Mouse (Mus musculus) heart, postnatal 14 days (tissue): ENCODE results near the gene Gm10271. TPM values are rescaled to one million over a fixed set of nuclear protein-coding genes. Genes with fewer than 3 reads are reported as not detected.

Experiments used
- DNase-seq, 2 experiments: peaks; one replicate each; pipeline ENCODE4 v3.0.0; 2021 to 2022
- intact Hi-C: fragments of 180-260 bp; cut with DNase I; formaldehyde crosslinking; loops from one replicate; pipeline ENCODE4 v1.15.1; 2025
- total RNA-seq, 2 experiments: library from RNA; stranded (reverse); gene quantifications; 2 replicates each; pipeline ENCODE4 v1.2.3; 2021

The Gm10271 gene
- total RNA-seq, 2 experiments from 2014 or later = not detected

GRCm38 (mm10) chr10:116980888-116981287 is 8.5 kb upstream of the Gm10271 start:
- intact Hi-C loops = loop anchor here (2.0 kb wide), 1 partner anchor 54 kb away; no protein-coding TSS in a partner anchor
- DNase-seq = peak; percentile 22 to 47

GRCm38 (mm10) chr10:116980273-116980672 is 7.9 kb upstream of the Gm10271 start:
- no peak for DNase-seq
- intact Hi-C loops = loop anchor here (2.0 kb wide), 1 partner anchor 55 kb away; no protein-coding TSS in a partner anchor

- intact Hi-C loops = no loop called here
- no peak for DNase-seq
Observed at GRCm38 (mm10) chr10:116978841-116979240, 6.4 kb upstream of the Gm10271 start.

- intact Hi-C loops = no loop called here
Observed at GRCm38 (mm10) chr10:116977858-116978257, 5.4 kb upstream of the Gm10271 start.

GRCm38 (mm10) chr10:116977455-116977854 is 5.0 kb upstream of the Gm10271 start:
- intact Hi-C loops = no loop called here

More at GRCm38 (mm10) chr10:116977858-116978257, 5.4 kb upstream of the Gm10271 start:
- no peak for DNase-seq

GRCm38 (mm10) chr10:116968741-116969140 is 3.7 kb downstream of the Gm10271 start:
- no peak for DNase-seq

More at GRCm38 (mm10) chr10:116977455-116977854, 5.0 kb upstream of the Gm10271 start:
- DNase-seq = no peak

GRCm38 (mm10) chr10:116966065-116966464 is 6.3 kb downstream of the Gm10271 start:
- DNase-seq = peak in 1 of 2 experiments; percentile 16
- intact Hi-C loops = no loop called here

More at GRCm38 (mm10) chr10:116968741-116969140, 3.7 kb downstream of the Gm10271 start:
- intact Hi-C loops = no loop called here

- intact Hi-C loops = no loop called here
- peak in 1 of 2 experiments; percentile 57 for DNase-seq
Observed at GRCm38 (mm10) chr10:116965297-116965696, 7.1 kb downstream of the Gm10271 start.

- intact Hi-C loops = no loop called here
- no peak for DNase-seq
Observed at GRCm38 (mm10) chr10:116964571-116964970, 7.8 kb downstream of the Gm10271 start.

GRCm38 (mm10) chr10:116964084-116964483 is 8.3 kb downstream of the Gm10271 start:
- intact Hi-C loops = no loop called here
- DNase-seq = no peak

GRCm38 (mm10) chr10:116962803-116963202 is 9.6 kb downstream of the Gm10271 start:
- intact Hi-C loops = no loop called here
- no peak for DNase-seq

- no peak for DNase-seq
- intact Hi-C loops = no loop called here
Observed at GRCm38 (mm10) chr10:116962152-116962551, 10.3 kb downstream of the Gm10271 start.

GRCm38 (mm10) chr10:116957867-116958551 is 14.4 kb downstream of the Gm10271 start:
- intact Hi-C loops = no loop called here
- DNase-seq = no peak

GRCm38 (mm10) chr10:116956483-116957158 is 15.8 kb downstream of the Gm10271 start:
- DNase-seq = no peak
- intact Hi-C loops = no loop called here

GRCm38 (mm10) chr10:116955191-116955590 is 17.2 kb downstream of the Gm10271 start:
- DNase-seq = no peak
- intact Hi-C loops = no loop called here

GRCm38 (mm10) chr10:116950886-116951285 is 21.5 kb downstream of the Gm10271 start:
- intact Hi-C loops = no loop called here
- DNase-seq = no peak

GRCm38 (mm10) chr10:116950009-116950769 is 22.2 kb downstream of the Gm10271 start, which contains the start of gene Rab3ip:
Rab3ip (minus strand) TSS chr10:116950769.
- intact Hi-C loops = no loop called here
- DNase-seq = peak; percentile 96 to 97

- intact Hi-C loops = loop anchor here (5.0 to 10.0 kb wide), 2 partner anchors 85 to 258 kb away; no protein-coding TSS in a partner anchor
- no peak for DNase-seq
Observed at GRCm38 (mm10) chr10:116949111-116950008, 23.0 kb downstream of the Gm10271 start.

GRCm38 (mm10) chr10:116948414-116948813 is 24.0 kb downstream of the Gm10271 start:
- DNase-seq = no peak
- intact Hi-C loops = loop anchor here (5.0 to 10.0 kb wide), 2 partner anchors 86 to 259 kb away; no protein-coding TSS in a partner anchor
